Mouse (Mus musculus) lung, postnatal 0 days (tissue): ENCODE data around the gene Ncan.

Source experiments
- CTCF ChIP-seq: IDR thresholded peaks from 2 replicates; pipeline ENCODE4 v1.5.1; 2016; ENCODE audit warnings: antibody characterized with exemption, mild to moderate bottlenecking
- EP300 ChIP-seq: IDR thresholded peaks from 2 replicates; pipeline ENCODE4 v1.6.1; 2016; ENCODE audit warnings: antibody characterized with exemption, mild to moderate bottlenecking, control low read depth

DNA sequence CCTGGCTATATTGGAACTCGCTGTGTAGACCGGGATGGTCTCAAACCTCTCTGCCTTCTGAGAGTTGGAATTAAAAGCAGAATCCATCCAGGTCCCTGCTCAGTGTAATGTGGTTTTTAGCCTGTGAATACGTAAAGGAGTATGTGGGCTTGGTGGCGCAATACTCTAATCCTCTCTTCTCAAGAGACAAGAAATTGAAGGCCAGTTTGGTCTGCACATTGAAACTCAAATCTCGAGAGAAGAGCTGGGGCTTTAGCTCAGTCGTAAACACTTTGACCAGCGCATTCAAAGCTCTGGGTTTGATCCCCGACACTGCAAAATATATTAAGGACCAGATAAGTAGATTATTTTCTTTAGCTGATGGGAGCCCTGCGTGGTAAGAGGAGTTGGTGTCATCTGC, 19.3 kb upstream of the Ncan start:
- TF ChIP-seq CTCF (no peak), EP300 (no peak)
